Mouse (Mus musculus) natural killer cell, adult 2 months (primary cell): ENCODE data around the gene Mgmt.

ENCODE experiments used
- DNase-seq, 2 experiments: peaks; one replicate each; pipeline ENCODE4 v3.0.0; 2022; ENCODE audit warnings: low spot score in 2 of 2

Gene Mgmt

GRCm38 (mm10) chr7:136894106-136894986, at the start of gene Mgmt:
Gene Mgmt (plus strand): TSS chr7:136894614.
- peak; percentile 81 to 91 for DNase-seq

GRCm38 (mm10) chr7:136844835-136845234, 49.6 kb upstream of the Mgmt start:
- DNase-seq: no peak

DNA sequence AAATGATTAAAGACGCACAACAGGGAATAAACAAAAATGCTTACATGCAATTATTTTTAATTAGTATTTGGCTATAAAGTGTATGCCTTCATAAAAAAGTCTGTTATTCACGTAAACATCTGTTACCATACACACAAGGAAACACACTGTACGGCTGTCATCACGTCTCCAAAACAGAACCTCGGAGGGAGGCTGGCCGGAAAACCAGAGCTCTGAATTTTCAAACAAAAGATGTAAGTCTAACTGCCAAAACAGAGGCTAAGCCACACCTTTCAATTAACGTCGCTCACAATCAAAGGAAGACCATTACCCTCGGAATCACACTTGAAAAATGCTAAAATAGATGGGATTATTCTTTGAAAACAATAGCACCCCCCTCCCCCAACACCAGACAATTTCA, 49.1 kb upstream of the Mgmt start:
- DNase-seq: no peak

DNA sequence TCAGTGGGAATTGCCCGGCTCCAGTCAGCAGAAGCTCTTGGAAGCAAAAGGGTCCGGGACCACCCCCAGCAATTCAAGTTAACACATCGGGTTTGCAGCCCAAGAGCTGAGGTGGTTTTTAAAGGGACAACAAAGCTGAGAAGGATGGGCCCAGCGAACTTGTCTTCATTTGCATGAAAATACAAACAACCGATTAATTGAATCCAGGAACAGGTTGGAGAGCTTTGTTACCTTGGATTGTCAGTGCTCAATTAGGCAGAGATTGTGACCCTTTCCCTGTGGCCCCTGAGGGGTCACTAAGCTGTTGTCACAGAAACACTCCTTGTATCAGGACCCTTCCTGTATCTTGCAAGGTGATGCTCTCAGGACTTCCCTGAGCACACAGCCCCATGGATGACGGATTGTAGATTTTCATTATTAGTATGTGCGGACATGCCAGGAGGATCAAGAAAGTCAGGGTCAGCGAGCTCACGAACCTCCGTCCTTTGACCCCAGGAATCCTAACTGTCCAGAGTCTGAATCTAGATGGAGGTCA, 48.3 kb upstream of the Mgmt start:
- DNase-seq: no peak

DNA sequence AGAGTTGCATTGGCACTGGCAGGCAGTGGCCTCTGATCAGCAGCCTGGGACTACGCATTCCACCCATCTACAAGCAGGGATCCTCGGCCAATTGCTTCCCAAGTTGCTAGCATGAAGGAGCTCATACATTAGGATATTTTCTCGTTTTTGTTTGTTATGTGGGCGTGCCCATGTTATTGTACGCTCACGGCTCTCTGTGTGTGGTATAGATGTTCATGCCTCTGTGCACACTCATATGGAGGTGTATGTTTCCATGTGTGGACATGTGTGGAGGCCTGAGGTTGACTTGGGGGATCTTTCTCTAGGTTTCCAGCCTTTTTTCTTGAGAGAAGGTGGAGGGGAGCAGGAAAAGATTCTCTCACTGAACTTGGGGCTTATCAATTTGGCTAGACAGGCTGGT, 46.8 kb upstream of the Mgmt start:
- no peak for DNase-seq

DNA sequence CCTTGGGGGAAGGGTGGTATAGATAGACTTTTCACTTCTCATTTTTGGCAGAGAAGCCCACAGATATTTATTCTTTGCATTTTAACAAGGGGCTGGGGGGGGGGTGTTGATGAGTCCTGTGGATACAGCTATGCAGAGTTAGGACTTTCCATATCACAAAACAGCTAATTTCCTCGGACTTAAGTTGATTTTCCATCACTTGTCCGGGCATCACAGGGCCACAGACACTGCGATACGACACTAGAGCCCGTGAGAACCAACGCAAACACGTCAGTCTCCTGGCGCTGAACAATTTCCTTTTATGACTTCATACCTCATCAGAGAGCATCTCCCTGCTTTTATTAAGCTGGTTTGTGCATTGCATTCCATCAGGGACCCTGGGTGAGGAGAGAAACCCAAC, 45.7 kb upstream of the Mgmt start:
- no peak for DNase-seq

GRCm38 (mm10) chr7:136849811-136850210, 44.6 kb upstream of the Mgmt start:
- DNase-seq: no peak

DNA sequence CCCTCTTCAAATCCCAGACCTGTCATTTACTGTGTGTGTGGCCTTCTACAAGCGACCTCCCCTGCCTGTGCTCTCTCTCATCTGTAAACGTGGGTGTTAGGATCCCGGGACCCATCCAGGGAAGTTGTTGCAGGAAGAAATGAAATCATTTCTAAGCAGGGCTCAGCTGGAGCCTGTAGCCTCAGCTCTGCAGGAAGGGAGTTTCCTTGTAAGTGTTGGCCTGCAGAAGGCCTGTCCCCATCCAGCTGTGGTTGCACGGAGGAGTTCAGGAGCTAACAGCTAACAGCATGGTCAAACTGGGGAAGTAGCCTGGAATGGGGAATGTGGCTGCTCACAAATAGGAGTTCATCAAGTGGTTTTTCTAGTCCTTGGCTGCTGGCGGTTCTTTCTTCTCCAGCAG, 44.1 kb upstream of the Mgmt start:
- no peak for DNase-seq

DNA sequence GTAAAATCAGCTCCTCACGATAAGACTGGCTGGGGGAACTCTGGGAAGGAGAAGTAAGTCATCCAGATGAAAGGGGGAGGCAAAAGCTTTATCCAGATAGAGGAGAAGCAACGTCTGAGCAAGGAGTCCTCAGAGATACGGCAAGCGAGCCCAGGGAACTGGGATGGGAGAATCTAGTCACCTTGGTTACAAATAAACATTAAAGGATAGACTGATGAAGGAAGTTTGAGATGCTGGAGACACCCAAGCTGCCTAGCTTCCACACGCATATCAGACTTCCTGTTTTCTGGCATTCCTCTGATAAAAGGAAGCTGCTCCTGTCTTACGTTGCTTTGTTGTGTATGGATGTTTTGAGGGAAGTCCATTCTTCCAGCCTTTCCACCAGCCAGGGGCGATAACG, 42.5 kb upstream of the Mgmt start:
- no peak for DNase-seq

- DNase-seq: no peak
These were observed 41.7 kb upstream of the Mgmt start for GRCm38 (mm10) chr7:136852721-136853120.

DNA sequence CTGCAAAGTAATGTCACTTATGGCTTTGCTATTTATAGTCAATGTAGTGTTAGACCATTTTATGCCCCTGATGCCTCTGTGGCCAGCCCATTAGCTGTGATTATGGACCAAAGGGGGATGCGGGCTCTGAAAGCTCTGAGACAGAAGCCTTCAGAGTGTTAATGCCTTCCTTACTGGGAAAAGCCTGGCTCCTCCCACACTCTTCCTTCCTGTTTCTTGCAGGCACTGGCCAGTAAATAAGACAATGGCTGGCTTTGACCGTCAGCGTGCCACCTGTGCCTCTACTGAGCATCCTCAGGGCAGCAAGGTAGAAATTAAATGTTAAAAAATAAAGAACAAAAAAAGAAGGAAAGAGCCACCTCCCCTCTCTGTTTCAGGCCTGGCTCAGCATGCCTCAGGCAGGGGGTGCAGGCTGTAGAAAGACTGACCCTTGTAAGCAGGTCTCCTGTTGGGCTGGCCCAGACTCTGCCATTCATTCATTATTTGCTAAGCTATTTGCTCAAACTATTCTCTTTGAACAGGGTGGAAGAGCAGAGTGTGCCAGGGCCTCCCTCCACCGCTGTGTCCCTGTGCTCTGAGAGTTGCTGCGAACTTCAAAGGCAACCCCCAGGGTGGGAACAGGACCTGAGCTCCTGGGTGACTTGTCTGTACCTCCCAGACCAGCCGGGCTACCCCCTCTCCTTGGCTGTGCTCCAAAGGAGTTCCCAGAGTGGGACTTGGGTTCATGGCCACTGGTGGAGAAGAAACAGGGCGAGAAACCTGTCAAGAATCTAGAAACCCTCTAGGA, 29.5 kb upstream of the Mgmt start:
- no peak for DNase-seq

DNA sequence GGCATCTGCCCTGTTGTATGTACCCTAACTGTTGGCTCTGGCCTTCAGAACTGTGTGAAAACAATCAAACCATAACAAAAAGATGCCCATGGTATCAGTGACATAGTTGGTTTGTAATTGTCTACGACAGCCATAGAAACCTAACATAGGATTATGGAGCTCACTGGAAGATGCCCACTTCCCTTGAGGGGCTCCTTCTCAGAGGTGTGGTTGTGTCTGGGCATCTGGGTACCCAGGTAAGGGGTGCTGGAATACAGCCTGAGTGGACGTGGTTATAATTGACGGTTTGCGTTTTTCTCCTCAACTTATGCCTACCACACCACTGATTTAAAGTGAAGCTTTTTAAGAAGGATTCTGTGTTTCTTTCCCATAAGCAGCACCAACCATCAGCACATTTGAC, 28.5 kb upstream of the Mgmt start:
- no peak for DNase-seq

DNA sequence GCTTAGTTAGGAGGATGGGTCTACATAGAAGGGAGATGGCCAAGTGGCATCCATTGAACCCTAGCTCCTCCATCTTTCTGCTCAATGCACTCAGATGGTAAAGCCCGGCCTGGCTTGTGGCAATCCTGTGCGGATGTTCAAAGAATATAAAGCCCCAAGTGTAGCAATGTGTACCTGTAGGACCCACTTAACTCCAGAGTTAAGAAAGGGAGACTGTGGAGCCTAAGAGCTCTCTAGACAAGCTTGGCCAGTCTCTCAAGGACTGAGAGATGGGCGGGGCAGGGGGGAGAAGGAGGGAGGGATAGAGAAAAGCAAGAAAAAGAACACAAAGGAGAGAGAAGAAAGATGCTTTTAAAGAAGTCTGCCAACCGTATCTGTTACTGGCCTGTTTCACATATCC, 27.9 kb upstream of the Mgmt start:
- no peak for DNase-seq

- no peak for DNase-seq
These were observed 22.9 kb upstream of the Mgmt start for GRCm38 (mm10) chr7:136871535-136871934.

GRCm38 (mm10) chr7:136872059-136872458, 22.4 kb upstream of the Mgmt start:
- peak in 1 of 2 experiments; percentile 38 for DNase-seq

DNA sequence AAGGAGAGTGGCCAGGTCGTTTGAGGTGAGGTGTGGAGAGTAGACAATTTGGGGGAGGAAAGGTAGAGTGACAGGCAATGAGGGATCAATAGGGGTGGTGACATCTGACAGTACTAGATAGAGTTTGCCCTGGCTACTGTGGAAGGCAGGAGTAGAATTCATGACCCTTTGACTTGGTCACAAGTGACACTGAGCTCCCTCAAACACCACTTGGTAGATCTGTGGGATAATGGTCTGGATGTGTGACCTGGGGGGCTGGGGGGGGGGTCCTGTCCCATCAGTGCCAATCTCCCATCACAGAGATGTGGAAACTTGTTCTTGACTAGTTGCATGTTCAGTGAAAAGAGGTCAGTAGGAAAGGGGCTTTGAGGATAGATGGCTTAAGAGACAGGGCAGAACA, 20.0 kb upstream of the Mgmt start:
- DNase-seq: no peak

DNA sequence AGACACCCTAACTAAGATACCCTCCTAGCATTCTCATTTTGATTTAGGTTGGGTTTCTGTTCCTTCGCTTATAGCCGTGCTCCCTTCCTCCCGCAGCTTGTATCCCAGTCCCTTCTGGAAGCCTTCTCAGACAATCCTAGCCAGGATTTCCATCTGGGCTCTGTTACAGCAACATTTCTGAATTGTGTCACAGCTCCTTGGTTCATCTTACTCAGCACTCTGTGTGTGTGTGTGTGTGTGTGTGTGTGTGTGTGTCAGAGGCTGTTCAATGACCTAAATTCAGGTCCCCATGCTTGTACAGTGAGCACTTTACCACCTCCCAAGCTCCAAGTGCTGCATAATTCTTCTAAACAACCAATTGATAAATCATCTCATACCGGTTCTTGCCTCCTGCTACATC, 14.0 kb upstream of the Mgmt start:
- DNase-seq: no peak

DNA sequence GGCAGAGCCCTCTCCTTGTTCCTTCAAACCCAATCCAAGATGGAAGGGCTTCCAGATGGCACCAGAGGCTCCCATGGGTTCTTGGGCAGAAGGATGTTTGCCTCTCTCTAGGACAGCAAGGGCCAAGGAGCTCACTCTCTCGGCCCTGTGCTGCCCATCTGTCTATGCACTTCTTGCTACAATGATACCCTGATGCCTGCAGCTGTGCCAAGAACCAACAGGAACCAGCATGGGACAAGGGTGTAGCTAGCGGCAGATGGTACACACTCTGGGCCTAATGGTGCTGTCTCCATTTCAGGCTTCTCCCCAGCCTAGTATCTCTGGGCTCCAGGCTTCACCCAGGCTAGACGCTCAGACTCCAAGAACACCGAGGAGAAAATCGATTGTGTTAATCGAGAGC, 6.3 kb upstream of the Mgmt start:
- DNase-seq: no peak

DNA sequence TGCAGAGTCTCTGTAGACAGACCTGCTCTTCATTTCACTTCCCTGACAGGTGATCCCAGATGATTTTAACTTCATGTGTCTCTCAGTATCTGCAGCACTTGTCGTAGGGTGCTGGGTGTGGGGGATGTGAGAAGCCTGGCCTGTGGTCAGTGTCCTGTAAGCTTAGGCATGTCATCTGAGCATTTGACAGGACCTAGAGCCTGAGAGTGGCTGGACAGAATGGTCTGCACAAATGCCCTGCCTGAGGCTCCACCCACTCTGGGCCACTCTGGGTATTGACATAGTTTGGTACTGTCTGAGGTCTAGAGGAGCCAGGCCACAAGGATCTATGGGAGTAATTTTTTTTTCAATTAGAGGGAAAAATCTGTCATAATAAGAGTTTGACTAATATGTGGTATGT, 942 bp downstream of the Mgmt start:
- no peak for DNase-seq

GRCm38 (mm10) chr7:136895851-136896250, 1.4 kb downstream of the Mgmt start:
- no peak for DNase-seq

- no peak for DNase-seq
These were observed 3.1 kb downstream of the Mgmt start for GRCm38 (mm10) chr7:136897481-136897880.

DNA sequence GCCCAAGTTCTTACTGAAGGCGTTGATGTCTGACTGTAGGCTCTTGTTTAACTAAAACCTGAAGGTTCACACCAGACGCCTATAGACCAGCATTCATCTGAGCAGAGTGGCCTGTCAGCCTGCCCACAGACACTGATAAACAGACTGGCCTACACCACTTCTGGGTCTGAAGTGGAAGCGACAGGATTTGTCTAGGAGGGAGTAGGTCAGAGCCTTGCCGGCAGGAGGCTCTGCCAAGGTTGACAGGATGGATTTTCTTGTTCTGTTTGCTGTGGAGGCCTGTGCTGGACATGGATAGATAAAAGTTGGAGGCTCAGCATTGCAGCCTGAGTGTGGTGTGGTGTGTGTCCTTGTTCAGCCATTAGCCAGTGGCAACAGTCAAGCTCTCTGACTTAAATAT, 3.6 kb downstream of the Mgmt start:
- DNase-seq: no peak

DNA sequence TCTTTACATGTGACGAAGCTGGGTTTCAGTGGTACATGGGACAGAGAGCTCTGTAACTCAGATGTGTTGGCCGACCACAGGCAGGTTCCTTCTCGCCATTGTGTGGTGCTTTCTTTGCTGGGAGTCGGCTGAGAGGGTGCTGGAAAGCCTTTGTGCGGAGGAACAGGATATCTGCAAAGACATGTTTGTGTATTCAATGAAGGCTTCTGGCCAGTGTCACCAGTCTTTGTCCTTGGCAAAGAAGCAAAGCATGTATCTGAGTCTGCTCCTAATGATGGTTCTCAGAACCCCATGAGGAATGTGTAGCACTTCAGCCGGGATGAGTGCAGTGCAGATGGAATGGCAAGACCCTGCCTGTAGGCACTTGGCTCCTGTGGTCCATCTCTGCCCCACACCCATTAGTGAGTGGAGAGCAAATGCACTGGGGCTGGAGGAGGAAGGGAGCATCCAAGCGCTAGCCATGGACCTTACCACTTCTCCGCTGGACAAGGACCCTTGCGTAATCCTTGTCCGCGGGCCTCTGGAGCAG, 14.3 kb downstream of the Mgmt start:
- no peak for DNase-seq
